Mouse (Mus musculus) forebrain, embryonic 11.5 days (tissue): ENCODE measurements at regions not wholly inside any gene's neighbourhood (a gene's known extent, or its start where the extent isn't known, plus 50 kb on each side); places are given as distances from the start of the nearest gene placed in this dataset.

Source experiments
- ATAC-seq: fragments of 200-750 bp; cut with Nextera tagmentation; replicated peaks from 2 replicates; pipeline ENCODE4 v1.8.0; 2017; ENCODE audit warnings: moderate TSS enrichment; ENCODE audit not compliant: low FRiP score
- DNase-seq: peaks from one replicate; pipeline ENCODE4 v3.0.0-alpha.2; 2017; ENCODE audit warnings: low spot score
- H3K27ac ChIP-seq: fragments of 300-500 bp; sonication (generic); 2 replicates; pipeline ENCODE4 v1.5.1; 2014; ENCODE audit warnings: low read depth, low read length
- H3K27me3 ChIP-seq: fragments of 300-500 bp; sonication (generic); 2 replicates; pipeline ENCODE4 v1.6.1; 2014; ENCODE audit warnings: mild to moderate bottlenecking, low read length, mixed read lengths; ENCODE audit not compliant: control insufficient read depth, insufficient read depth
- H3K36me3 ChIP-seq: fragments of 300-500 bp; sonication (generic); 2 replicates; pipeline ENCODE4 v1.6.1; 2014; ENCODE audit warnings: mild to moderate bottlenecking, low read length, moderate library complexity, mixed read lengths; ENCODE audit not compliant: control insufficient read depth, insufficient read depth
- H3K4me1 ChIP-seq: fragments of 300-500 bp; sonication (generic); replicated peaks from 2 replicates; pipeline ENCODE4 v1.6.1; 2014; ENCODE audit warnings: low read length, mixed read lengths; ENCODE audit not compliant: control insufficient read depth, insufficient read depth
- H3K4me2 ChIP-seq: fragments of 300-500 bp; sonication (generic); 2 replicates; pipeline ENCODE4 v1.6.1; 2014; ENCODE audit warnings: low read depth, mild to moderate bottlenecking, low read length, moderate library complexity, mixed read lengths; ENCODE audit not compliant: severe bottlenecking
- H3K4me3 ChIP-seq: fragments of 300-500 bp; sonication (generic); 2 replicates; pipeline ENCODE4 v1.5.1; 2014; ENCODE audit warnings: low read depth, low read length
- H3K9ac ChIP-seq: fragments of 300-500 bp; sonication (generic); 2 replicates; pipeline ENCODE4 v1.6.1; 2014; ENCODE audit warnings: low read length
- H3K9me3 ChIP-seq: fragments of 300-500 bp; sonication (generic); 2 replicates; pipeline ENCODE4 v1.6.1; 2016; ENCODE audit warnings: low read length, mixed read lengths; ENCODE audit not compliant: control insufficient read depth
- WGBS: fragments of 180-500 bp; shearing (Covaris S2); extraction: QIAGEN DNeasy Blood & Tissue Kit; methylation state at CpG from one replicate; pipeline ENCODE4 v1.1.7; 2014; 5-methylcytosine and 5-hydroxymethylcytosine counted together

- WGBS = 89% methylated on average over 11 of the region's 11 CpGs
- Histone ChIP-seq H3K4me1 (peaks cover 2% of the 10 kb centered on the region; the same call in 1 of the 2 replicates), H3K9me3 (no peaks in the 10 kb centered on the region), H3K27ac (no peak overlapping the region), H3K4me2 (no peak overlapping the region), H3K27me3 (no peaks in the 10 kb centered on the region), H3K4me3 (no peak overlapping the region), H3K9ac (no peak overlapping the region), H3K36me3 (no peaks in the 10 kb centered on the region)
- no peak for DNase-seq
- ATAC-seq = no peak
Measured at GRCm38 (mm10) chr9:94615205-94615604, 54.5 kb upstream of the Slc9a9 start.

DNA sequence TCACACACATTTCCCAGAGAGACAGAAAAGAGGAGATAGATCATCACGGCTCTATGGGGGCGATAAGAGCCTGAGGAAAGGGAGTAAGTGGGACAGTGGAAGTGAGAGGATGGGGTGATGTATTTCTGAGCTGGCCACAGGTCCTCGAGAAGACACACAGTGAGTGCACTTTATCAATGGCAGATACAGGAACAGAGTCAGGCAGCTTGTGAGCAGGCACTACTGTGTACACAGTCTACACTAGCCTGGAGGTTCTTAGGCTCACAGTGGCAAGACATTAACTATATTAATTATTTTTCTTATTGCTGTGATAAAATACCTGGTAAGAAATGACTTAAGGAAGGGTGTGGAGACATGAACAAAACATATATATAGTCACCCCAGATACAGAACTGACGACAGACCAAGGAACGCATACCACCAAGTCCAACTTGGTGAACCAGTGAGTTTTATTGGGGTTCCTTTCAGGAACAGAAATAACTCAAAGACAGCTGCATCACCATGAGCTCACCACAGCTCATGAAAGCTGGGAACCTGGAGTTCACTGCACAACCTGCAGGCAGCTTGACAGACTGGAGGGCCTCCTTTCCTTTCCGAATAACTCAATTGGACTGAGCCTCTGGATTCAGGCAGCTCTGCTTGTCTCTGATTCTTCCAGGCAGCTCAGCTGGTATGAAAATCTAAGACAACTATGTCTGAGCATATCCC, 51.5 kb upstream of the Slc9a9 start:
- H3K27me3 ChIP-seq = no peaks in the 10 kb centered on the region
- no peak overlapping the region for H3K9ac ChIP-seq
- H3K4me3 ChIP-seq = no peak overlapping the region
- no peak for DNase-seq
- H3K4me2 ChIP-seq = no peak overlapping the region
- no peaks in the 10 kb centered on the region for H3K36me3 ChIP-seq
- 87% methylated on average over 6 of the region's 6 CpGs for WGBS
- no peaks in the 10 kb centered on the region for H3K4me1 ChIP-seq
- ATAC-seq = no peak
- no peaks in the 10 kb centered on the region for H3K9me3 ChIP-seq
- H3K27ac ChIP-seq = no peak overlapping the region
